Mouse (Mus musculus): ENCODE results near the gene Tmem79.
"Not testable (repeated sequence)": the region's sequence is repeated elsewhere in the genome, so short reads cannot be mapped to it uniquely, and the experiment has no call there.

Gene Tmem79

DNA sequence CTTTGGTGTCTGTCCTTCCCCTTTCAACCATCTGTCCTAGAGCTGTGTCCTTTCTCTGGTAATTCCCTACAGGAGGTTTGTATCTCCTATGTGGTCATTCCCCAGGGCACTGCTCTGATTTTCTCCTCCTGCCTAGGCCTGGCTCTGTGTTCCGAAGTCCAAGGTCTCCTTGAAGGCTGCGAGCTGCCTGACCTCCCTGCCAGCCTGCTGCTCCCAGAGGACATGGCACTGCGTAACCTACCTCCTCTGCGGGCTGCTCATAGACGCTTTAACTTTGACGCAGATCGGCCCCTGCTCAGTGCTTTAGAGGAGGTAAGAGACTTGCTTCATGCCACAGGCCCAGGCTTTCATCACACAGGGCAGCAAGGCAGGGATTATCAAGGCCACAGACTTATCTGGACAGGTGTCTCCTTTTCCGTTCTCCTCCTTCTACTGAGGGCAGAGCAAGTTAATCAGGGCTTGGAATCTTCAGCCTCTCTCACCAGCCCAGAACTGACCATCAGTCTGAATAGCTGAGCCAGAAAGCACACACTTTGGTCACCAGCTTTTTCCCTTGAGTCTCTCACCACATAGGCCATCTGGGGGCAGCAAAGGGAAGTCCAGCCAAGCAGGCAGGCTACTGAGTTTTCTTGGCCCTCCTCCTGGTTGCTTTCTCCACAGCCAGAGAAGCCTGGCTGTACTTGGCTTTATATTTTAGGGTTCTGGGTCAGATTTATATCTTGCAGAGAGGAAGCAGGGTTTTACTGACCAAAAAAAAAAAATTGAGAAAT lies 18.6 kb upstream of the Tmem79 start:
- no peak for DNase-seq (ENCODE audit: extremely low read depth, low read depth)

DNA sequence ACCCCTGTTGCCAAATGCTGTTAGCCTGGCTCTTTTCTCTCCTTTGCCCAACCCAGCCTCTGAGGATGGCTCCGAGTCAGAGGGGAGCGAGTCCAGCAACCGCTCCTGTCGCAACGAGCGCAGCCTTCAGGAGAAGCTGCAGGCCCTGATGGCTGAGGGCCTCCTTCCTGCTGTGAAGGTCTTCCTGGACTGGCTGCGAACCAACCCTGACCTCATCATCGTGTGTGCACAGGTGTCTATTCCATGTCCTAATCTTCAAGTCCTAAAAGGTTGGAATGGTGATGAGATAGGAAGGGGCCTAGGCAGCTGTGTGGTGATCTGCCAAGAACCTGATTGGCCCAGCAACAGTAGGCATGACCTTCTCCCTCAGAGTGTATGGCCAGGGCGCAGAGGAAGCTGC lies 17.0 kb upstream of the Tmem79 start:
- no peak for DNase-seq (ENCODE audit: extremely low read depth, low read depth)

DNA sequence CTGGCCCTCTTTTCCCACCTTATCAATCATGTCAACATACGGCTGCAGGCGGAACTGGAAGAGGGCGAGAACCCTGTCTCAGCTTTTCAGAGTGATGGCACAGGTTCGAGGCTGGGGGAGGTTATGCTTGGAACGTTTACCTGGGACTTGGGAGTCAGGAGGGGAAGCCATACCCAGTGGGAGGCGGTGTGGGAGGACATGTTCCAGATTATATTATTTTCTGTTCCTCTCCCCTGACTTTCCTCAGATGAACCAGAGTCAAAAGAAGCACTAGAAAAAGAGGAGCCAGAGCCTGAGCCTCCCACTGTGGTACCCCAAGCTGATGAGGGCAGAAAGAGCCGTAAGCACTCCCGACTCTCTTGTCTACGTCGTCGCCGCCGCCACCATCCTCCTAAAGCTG lies 14.8 kb upstream of the Tmem79 start:
- DNase-seq (ENCODE audit: extremely low read depth, low read depth), result no peak

DNA sequence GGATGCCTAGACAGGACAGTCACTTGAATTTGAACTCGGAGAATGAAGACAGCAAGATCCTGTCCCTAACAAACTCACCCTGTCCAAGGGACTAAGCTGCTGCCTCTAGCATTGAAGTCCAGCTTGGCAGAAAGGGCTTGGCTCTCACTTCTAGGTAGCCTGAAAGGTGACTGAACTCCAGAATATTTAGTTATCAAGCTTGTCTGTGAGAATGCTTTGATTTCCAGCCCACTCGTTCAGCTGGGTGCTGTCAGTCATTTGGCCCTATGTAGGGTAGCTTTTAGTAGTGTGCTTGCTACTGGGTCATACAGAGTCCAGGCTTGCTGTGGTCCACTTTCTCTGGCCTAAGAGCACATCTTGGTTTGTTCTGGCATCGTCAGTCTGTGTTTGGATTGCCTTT lies 3.1 kb upstream of the Tmem79 start:
- no peak for DNase-seq (ENCODE audit: extremely low read depth, low read depth)

DNA sequence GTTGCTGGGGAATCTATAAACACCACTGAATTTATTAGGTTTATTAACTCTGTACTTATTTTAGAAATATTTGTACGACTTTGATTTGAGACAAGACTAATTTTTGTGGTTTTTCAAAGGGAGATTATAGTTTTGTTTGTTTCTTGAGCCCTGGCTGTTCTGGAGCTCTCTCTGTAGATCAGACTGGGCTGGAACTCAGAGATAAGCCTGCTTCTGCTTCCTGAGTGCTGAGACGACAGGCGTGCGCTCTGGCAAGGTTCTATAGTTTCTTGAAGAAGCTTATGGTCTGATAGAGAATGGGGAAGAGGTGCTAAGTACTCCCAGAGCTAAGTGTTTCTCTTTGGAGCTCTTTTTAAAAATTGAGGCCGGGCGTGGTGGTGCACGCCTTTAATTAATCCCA lies 2.4 kb upstream of the Tmem79 start:
- DNase-seq (ENCODE audit: extremely low read depth, low read depth), result peak; percentile 99

DNA sequence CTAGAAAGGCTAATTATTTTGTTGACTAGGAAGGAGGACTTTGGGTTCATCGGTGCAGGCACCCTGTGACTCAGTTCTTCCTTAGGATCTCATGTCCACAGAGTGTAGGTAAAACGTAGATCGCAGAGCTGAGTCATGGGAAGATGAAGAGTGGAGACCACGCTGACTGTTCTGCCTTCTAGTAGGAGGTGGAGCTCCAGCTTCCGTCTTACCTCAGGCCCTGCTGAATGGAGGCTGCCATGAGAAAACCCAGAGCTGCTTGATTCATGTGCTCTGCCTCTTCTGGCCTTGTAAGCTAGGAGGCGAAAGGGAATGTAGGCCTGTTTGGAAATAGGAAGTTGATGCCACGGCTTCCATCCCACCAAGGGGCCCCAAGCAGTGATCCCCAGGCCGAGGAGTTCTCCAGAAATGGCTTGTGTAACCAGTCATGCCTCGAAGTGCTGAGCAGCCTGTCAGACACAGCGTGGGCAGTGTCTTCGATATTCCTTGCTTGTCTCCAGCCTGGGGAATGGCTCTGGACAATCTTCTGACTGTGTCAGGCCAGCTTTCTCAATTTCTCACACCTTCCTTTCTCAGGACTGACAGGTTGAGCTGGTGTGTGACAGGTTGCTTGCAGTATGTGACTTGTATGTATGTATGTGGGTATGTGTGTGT lies 1.5 kb upstream of the Tmem79 start:
- DNase-seq (ENCODE audit: extremely low read depth, low read depth), result no peak

DNA sequence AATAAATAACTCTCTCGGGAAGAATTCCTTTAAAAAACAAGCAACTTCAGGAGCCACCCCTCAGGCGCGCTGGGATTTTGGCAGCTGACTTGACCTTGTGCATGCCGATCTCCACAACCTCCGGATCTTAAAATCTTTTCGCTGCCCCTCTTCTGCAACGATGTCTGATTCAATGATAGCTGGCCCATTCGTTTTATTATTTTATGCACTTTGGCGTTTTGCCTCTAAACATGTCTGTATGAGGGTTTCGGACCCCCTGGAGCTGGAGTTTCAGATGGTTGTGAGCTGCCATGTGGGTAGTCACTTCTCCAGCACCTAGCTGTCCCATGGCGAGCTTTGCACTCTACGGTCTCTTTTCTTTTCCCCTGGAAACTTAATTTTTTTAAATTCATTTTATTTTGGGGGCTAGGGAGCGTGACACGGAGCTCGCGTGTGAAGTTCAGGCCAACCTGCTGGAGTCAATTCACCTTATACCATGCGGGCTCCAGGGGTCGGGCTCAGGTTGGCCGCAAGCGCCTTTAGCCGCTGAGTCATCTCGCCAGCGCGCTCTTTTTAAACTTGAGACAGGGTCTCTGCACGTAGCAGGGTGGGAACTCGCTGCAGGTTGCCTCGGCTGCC lies 403 bp downstream of the Tmem79 start:
- no peak for DNase-seq (ENCODE audit: extremely low read depth, low read depth)

DNA sequence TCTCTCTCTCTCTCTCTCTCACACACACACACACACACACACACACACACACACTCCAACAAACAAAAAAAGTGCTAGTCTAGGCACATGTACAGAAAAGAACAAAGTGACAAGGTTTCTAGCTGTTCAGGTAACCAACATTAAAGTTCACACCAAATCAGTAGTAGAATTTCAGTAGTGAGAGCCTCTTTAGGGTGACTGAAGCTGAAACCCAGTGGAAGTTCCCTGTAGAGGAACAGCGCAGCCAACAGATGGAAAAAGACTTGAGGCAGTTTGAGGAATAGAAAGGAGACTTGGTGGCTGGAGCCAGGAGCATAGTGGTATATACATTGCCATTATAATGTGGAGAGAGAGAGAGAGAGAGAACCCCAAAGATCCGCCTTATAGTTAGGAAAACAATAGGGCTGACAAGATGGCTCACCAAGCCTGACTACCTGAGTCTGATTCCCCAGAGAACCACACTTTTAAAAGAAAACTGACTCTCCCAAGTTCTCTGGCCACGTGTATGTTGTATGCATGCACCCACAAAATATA lies 979 bp downstream of the Tmem79 start:
- DNase-seq (ENCODE audit: extremely low read depth, low read depth), result no peak

DNA sequence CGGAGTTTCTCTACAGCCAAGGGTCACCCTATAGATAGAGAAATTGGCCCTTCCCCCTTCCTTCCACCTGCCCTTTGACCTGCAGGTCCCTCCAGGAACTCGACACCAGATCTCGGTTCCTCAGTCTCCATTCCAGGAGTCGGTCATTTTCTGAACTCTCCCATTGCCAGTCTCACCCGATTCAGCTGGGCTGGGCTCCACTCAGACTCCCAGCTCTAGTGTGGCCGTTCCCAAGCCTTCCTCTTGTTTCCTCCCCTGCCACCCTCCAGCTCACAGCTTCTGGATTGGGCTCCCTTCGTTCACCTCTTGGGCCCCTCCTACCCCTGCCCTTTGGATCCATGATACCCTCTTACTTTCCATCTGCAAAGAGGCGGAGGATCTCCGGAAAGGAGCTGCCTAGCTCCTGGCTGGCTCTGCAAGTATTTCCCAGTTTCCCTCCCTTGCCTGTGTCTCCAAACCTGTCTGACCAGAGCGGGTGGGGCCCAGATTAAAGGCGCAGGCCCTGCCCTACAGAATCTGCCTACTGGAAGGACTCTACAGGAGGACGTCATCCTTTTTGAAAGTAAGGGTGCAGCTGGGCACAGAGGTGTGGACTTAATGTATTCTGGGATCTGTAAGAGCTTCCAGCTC lies 1.8 kb downstream of the Tmem79 start:
- no peak for DNase-seq (ENCODE audit: extremely low read depth, low read depth)

DNA sequence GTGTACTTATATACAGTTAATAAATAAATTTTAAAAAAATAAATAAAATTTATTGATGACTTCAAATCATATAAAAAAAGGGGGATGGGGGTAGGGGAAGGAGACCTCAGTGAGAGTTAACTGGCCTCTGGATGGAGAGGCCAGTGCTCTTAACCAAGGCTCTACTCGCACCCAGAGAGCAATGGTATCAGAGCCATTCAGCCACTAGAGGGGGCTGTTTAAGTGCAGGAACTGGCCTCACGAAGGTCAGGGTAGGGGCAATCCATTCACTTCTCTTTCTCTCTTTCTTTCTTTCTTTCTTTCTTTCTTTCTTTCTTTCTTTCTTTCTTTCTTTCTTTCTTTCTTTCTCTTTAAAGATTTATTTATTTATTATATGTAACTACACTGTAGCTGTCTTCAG lies 4.7 kb downstream of the Tmem79 start:
- peak; percentile 54 for DNase-seq (ENCODE audit: extremely low read depth, low read depth)

DNA sequence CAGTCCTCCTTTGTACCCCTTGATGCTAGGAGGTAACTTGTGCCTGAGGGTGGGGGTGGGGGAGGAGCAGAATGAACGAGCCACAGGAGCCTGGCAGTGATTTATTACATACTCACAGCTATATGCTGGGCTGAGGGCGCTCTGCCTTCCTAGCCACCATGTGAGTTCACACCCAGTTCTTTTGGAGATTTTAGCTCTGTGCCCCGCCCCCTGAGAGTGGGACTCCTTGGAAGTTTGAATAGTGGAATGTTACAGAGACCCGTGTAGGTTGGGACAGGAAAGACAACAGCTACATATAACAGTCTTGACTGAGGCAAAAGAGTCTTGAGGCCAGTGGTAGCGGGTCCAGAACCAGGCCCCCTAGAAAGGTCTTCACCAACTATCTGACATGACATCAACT lies 7.0 kb downstream of the Tmem79 start:
- DNase-seq (ENCODE audit: extremely low read depth, low read depth), result no peak

DNA sequence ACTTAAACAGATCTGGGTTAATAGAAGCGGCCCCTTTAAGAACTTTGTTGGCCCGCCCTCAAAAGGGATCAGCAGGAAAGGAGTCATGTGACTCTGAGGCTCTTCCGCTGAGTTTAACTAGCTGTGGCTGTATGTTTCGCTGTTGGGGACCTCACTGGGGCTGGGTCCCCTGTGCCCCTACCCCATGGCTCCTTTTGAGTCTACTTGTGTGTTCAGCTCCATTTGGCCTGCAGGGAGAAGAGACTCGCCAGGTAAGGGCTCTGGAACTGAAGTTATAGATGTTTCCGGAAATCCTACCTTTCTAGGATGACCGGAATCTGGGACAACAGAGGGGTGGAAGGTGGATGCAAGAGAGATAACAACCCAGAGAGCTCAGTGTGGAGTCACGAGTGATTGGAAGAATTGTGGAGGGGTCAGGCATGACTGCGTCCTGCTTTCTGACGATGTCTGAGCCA lies 11.0 kb downstream of the Tmem79 start, which contains the start of gene Glmp:
Gene Glmp (plus strand): TSS at position 73 of the 455 bp plus-strand sequence.
- DNase-seq (ENCODE audit: extremely low read depth, low read depth), result peak; percentile 52

DNA sequence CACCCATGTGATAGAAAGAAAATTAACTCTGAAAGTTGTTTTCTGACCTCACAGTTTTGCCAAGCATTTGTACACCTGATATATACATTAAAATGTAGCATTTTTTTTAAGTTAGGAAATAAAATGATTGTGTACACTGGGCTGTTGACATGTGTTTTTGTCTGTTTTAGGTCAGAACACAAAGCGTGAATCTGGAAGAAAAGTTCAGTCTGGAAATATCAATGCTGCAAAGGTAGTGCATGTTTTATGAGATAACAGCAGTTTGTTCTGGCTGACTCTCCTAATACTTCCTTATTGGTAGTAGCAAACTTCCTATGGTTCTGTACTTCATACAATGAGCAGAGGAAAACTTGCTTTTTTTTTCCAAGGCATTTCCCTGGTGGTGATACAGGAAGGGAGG lies 36.8 kb downstream of the Tmem79 start:
- DNase-seq (ENCODE audit: extremely low read depth, low read depth), result no peak

DNA sequence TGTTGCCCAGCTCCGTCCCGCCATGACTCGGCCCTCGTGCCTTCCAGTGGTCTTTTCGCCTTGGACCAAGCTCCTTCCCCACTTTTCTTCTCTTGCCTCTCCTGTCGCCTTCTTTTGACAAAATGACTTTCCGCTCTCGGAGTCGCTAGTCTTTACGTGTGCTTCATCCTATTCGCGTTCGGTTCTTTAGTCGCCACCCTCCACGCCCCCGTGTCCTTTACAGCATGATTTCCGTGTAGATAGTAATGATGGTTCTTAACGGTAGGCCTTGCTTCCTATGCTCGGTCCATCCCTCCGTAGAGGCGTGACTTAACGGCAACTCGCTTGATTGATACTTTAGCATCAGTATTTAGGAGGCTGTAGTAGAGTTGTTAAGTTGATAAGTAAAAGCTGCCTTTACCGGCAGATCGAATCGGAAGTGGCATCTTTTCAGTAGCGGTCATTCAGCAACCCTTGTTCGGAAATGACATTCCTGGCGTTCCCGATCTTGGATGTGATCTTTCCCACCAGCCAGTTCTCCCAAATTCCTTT lies 38.6 kb downstream of the Tmem79 start:
- DNase-seq (ENCODE audit: extremely low read depth, low read depth), result peak; percentile 65

DNA sequence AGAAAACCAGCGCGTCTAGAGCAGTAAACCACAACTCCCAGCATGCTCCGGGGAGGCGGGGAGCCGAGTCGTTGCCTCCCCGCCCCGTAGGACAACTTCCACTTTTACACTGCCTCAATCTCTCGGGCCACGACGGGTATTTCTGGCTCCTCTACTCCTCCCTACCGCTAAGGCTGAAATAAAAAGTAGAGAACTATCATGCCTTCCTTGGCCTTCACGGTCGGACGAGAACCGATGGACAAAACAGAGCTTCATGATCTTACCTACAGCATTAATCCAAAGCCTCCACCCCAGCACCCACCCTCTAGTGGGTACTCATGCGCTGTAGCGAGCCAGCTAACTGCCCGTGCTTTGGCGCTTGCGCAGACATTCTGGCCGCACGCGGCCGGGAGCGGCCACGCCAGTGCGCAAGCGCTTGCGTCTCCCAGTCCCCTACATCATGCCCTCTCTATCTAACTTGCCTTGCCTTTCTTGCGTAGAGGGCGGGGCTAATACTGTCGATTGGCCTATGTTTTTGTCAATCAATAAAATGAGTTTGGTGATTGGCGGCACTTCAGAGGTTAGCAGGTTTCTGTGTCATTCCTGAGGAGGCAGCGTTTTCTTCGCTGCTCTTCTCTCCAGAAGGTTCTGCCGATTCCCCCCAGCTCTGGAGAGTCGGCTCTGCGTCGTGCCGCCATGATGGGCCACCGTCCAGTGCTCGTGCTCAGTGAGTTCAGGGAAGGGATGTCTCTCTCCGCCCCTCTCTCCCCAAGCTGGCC lies 39.2 kb downstream of the Tmem79 start, which contains the start of the genes Tsacc and Cct3:
Gene Tsacc (minus strand): TSS at position 439 of the 758 bp plus-strand sequence.
Gene Cct3 (plus strand): TSS at position 556 of the 758 bp plus-strand sequence.
- DNase-seq (ENCODE audit: extremely low read depth, low read depth), result peak; percentile 100

DNA sequence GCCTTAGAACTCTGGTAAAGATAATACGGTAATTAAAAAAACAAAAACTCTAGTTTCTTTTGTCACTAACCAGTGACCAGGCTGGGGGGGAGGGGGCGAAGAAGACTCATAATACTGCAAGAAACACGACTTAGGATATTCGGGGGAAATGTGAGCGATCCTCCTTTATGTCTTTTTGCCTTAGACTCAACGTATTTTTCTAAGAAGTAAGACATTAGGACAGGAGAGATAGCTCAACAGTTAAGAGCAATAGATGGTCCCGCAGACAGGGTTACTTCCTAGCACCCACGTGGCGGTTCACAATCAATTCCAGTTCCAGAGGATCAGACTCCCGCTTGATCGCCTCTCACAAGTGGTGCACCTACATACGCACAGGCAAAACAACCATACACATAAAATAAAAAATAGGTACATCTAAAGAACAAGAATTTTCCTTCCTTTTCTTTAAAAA lies 39.8 kb downstream of the Tmem79 start:
- DNase-seq (ENCODE audit: extremely low read depth, low read depth), result no peak

DNA sequence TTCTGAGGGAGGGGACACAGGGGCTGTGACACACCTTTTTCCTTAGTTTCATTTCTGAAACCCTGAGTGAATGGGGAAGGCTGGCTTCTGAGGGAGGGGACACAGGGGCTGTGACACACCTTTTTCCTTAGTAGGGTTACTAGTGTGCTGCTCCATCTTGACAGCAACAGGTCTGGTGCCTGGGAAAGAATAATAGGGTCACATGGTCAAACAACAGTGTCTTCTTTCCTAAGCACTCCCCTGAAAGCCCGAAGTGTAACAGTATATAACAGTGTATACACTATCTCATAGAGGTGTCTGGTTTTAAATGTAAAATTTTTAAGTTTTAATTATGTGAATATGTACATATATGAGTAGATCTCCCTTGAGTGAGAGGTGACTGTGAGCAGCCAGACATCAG lies 40.7 kb downstream of the Tmem79 start:
- DNase-seq (ENCODE audit: extremely low read depth, low read depth), result not testable (repeated sequence)

DNA sequence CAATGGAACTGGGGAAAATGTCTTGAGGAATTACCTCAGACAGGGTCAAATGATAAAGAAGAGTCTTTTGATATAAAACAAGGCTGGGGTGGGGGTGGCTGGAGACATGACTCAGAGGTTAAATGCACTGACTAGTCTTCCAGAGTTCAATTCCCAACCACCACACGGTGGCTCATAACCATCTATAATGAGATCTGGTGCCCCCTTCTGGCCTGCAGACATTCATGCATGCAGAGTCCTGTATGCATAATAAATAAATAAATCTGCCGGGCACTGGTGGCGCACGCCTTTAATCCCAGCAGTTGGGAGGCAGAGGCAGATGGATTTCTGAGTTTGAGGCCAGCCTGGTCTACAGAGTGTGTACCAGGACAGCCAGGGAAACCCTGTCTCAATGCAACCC lies 44.0 kb downstream of the Tmem79 start:
- no peak for DNase-seq (ENCODE audit: extremely low read depth, low read depth)

DNA sequence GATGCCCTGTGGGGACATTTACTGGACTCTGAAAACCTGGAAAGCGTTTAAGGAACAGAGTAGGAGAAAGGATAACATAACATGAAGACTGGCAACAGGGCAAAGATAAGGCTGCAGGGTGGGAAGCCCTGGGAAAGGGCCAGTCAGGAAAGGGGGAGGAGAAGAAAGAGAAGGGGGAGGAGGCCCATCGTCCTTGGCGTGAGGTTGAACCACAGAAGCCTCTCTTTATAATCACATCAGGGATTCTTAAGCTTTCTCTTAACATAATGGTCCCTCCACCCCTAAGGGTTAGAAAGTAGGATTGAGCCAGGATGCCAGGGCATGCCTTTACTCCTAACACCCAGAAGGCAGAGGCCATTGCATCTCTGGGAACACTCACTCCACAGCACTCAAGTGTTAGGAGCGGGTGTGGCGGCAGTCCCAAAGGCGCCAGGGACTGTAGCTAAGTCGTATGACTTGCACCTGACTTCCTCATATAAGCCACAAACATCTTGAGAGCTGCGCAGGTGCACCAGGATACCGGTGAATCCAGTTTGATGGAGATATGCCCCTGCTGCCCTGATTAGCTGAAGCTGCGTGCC lies 47.7 kb downstream of the Tmem79 start:
- DNase-seq (ENCODE audit: extremely low read depth, low read depth), result not testable (repeated sequence)

DNA sequence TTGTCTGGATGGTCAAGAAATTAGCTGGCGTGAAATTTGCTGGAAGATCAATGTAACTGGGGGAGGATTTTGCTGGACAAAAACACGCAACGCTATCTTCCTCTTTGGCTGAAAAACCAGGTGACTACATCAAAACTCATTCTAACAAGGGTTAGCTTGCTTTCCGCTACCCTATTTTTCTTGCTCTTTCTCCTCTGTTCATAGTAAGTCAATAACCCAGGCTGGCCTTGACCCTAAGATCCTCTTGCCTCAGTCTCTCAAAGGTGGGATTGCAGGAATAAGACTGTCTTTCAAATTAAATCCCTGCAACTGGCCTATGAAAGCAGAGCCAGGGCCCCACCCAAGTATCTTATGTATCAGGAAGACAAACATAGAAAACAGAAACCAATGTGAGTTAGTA lies 48.8 kb downstream of the Tmem79 start, which contains the start of gene Gm38392:
Gene Gm38392 (minus strand): TSS at position 101 of the 400 bp plus-strand sequence.
- DNase-seq (ENCODE audit: extremely low read depth, low read depth), result no peak
